Mouse (Mus musculus): ENCODE measurements around the gene Tmem199. TPM values are rescaled to one million over a fixed set of nuclear protein-coding genes. Genes with fewer than 3 reads are reported as not detected.

Gene Tmem199
- 10 to 100 TPM; 37.6 to 40.0 TPM for total RNA-seq (2023)

DNA sequence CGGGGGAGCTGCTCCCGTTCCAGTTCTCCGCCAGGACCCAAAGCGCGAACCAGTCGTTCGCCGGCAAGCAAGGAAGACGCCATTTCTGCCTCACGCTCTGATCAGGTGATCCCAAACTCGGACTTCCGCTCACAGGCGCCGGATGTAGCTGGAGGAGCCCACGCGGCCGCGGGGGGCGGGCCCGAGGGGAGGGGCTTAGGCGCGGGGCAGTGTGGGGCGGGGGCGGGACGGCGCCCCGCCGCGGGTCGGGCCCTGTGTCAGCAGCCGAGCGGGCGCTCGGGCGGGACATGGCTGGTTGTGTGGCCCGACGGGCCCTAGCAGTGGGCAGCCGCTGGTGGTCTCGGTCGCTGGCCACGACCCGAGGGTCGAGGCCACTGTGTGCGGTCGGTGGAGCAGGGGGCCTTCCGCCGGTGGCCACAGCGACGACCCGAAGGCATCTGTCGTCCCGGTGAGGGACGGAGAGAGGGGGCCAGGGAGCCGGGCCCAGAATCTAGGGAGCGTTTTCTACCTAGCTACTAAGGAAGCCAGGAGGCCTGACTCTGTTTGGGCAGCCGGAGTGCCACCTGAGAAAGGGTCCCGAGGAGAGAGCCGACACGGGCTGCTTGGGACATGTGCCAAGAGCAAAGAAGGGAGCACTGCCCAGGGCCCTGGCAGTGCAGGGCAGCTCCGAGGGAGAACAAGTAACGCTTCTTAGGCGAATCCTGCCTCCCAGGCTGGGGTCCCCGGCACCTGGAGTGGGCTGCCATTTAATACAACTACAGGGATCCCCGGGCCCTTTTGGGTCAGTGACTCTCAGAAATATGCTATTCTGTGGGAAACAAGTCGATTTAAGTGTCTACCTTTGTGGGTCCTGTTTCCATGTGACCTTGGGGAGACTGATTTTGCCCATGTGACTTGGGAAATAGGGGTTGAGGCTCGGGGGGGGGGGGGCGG is at the start of gene Tmem199, which contains the start of gene Poldip2:
Gene Tmem199 (minus strand): TSS at position 148 of the 933 bp plus-strand sequence.
Gene Poldip2 (plus strand): TSS at position 169 of the 933 bp plus-strand sequence.

DNA sequence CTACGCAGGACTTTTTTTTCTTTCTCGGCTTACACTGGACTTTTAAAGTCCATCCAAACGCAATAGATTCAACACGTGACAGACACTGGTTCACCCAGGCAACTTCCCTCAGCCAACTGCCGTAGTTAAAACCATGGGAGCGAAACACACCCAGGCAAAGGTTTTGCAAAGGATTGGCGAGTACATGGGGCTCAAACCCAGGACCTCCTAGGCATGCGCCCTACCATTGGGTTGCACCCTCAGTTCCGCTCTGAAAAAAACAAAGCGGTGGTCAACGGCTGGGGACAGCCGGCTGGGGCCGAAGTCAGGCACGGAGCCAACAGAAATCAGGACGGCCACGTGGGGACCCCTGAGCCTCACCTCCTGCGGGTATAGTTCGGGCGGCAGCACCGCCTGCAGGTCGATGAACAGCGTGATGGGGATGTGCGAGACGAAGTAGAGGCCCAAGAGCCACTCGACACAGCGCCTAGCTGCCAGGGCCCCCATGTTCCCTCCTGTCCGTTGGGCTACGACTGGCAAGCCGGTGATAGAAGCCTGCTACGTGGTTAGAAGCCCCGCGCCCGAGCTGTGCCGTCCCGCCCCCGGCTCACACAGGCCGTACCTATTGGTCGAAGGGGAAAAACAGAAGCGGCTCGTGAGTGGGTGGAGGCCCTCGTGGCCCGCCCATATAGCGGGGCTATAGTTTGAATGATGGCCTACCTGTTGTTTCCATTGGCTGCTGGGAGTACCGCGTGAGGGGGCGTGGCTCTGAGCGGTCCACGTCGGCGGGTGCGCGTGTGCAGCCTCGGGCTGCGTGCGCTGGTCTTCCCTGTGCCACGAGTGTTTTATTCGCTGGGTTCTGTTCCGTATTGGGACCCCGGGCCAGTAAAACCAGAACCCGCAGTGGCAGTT is 38.4 kb upstream of the Tmem199 start, which contains the start of gene Tmem97:
Gene Tmem97 (minus strand): TSS at position 610 of the 891 bp plus-strand sequence.

DNA sequence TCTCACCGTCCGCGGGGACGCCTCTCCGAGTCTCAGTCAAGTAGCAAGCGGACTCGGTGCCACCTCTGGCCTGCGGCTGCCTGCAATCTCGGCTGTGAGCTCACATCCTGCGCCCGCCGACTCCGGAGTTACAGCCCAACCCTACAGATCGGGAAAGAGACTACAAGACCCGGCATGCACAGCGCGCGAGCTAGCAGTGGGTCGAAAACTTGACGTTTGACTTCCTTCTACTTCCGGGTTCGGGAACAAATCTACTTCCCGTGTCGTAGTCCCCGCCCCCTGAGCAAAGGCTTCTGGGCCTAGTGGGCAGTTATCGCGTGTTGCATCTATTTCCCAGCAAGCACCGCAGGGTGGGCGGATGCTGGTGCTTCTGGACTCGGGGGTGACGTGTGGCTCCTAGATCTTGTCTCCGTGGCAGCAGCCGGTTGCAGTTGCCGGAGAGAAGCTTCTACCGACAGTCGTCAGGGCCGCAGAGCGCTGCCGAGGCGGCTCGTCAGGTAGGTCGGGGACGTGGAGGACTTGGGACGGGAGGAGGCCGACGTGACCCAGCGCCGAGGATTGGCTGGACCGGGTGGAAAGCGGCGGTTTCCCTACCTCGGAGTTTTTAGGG is 24.2 kb upstream of the Tmem199 start, which contains the start of the genes Tnfaip1 and Ift20:
Gene Tnfaip1 (minus strand): TSS at position 253 of the 610 bp plus-strand sequence.
Gene Ift20 (plus strand): TSS at position 282 of the 610 bp plus-strand sequence.

DNA sequence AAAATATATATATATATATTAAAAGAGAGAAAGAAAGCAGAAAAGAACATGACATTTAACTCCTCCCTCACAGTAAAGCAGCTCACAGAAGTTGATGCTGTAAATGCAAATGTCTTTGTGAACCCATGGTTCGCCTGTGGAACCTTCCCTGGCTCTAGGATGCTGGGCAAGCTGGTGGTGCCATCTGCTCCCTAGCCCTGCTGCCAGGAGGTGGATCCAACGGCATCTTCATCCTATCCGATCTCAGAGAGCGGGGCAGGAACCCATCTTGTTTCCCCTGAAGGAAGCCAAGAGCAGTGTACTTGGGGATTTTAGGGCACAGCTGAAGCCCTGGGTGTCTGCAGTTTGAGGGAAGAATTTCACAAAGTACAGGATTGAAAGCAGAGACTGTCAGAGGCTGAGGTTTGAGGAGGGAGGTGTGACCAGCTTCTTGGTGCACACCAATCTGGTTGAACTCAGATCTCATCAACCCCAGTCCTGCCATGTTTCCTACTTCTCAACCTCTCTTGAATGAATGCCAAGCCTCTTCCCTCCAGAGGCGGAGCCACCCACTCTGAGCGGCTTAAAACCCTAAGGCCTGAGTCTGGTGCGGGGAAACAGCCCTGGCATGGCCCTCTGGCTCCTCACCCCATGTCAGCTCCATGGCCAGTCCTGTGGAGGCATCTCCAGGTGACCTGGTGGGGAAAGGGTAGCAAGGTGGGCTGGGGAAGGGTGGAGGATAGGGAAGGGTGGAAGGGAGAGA is 8.9 kb downstream of the Tmem199 start, which contains the start of gene Sebox:
Gene Sebox (plus strand): TSS at position 539 of the 742 bp plus-strand sequence.

DNA sequence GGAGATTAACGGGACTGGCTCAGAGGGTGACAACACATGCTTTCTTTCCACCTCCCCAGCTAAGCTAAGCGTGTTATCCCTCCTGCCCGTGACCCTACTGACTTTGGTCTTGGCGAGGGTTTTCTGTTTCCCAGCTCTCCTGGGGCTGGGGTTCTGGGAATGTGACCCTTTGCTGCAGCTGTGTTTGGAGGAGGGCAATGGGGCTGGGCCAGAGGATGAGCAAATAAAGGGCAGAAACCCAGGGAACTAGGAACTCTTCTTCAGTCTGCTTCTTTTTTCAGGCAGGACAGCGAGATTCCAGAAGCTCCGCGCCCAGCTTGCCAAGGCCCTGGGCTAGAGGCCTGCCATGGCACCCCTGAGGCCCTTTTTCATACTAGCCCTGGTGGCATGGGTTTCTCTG is 13.0 kb downstream of the Tmem199 start, which contains the start of gene Vtn:
Gene Vtn (plus strand): TSS at position 88 of the 400 bp plus-strand sequence.

DNA sequence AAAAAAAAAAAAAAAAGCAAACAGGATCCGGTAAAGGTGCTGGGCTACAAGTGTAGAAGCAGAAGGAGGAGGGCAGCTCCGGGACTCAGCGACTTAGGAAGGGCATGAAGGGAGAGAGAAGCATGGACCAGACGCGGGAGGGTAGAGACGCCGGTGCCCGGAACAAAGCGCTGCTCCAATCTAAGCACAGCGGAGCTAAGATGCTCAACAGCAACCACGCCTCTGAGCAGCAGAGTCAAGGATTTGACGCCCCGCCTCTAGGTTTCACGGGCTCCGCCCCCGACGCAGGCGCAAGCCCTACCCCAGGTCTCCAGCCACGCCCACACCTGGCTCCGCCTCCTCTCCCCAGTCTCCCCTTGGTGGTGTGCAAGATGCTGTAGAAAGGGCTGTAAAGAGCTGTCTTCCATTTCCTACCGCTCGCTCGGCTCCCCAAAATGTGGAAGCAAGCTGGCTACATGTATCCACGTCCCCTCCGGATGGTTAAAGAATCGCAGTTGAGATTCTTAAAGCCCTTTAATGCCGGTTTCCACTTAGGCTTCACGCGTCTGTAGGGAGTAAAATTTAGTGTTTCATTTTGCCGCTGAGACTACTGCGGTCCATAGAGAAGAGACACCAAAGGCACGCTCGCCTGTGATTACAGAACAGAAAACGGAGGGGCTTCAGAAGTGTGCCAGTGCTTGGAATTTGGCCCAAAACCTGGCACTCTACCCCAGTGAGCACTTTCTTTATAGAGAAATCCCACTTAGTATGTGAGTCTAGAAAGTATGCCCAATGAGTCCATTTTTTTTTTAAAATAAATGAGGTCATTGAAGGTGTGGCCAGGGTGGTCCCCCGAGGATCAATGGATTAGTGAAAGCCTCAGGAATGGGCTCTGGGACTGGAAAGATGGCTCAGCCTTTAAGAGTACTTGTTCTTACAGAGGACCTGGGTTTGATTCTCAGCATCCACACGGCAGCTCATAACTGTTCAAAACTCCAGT is 14.1 kb downstream of the Tmem199 start, which contains the start of gene Sarm1:
Gene Sarm1 (minus strand): TSS at position 211 of the 979 bp plus-strand sequence.

DNA sequence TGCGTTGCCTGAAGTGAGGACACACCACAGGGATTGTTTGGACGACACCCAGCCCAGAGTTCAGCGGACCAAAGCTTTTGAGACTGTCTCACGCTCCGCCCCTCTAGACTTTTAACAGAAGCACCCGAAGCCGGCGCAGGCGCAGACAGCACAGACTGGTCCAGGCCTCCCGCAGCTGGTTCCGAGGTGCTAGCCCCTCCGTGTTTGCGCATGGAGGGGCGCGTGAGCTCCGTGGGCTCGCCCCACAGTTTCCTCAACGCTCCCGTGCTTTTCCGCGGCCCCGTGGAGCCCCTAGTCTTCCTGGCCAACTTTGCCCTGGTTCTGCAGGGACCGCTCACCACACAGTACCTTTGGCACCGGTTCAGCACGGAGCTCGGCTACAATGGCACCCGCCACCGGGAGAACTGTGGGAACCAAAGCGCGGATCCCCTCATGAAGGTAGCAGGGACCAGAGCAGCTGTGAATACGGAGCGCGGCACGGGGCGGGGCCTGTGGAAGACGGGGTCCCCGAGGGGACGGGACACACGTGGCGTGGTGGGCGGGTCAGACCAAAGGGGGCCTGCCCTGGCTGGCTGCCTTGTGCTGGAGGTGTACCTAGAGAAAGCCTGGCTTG is 46.3 kb downstream of the Tmem199 start, which contains the start of gene Slc46a1:
Gene Slc46a1 (plus strand): TSS at position 130 of the 613 bp plus-strand sequence.

Other genes starting within 250 kb of the Tmem199 start
- 1 to 10 TPM; 2.7 to 4.4 TPM for gene BC030499, start 221.3 kb downstream of the Tmem199 start, total RNA-seq (2023)
- 1 to 10 TPM; 2.3 to 3.7 TPM for gene Spag5, start 210.6 kb downstream of the Tmem199 start, total RNA-seq (2023)
- gene Aldoc, start 189.2 kb downstream of the Tmem199 start, total RNA-seq (2023): 10 to 100 TPM; 45.7 to 48.3 TPM
- gene Pigs, start 183.8 kb downstream of the Tmem199 start, total RNA-seq (2023): 10 to 100 TPM; 58.7 to 61.3 TPM
- gene Unc119, start 168.7 kb downstream of the Tmem199 start, total RNA-seq (2023): 10 to 100 TPM; 58.2 to 68.7 TPM
- not detected for gene Foxn1, start 125.6 kb downstream of the Tmem199 start, total RNA-seq (2023)
- not detected for gene Slc13a2, start 90.0 kb downstream of the Tmem199 start, total RNA-seq (2023)
- under 1 TPM in 1 of 2 experiments, not detected in 1; 0.90 TPM for gene Slc46a1, start 46.5 kb downstream of the Tmem199 start, total RNA-seq (2023)
- 1 to 10 TPM; 2.5 to 2.9 TPM for gene Sarm1, start 14.4 kb downstream of the Tmem199 start, total RNA-seq (2023)
- not detected for gene Vtn, start 13.1 kb downstream of the Tmem199 start, total RNA-seq (2023)
- not detected for gene Sebox, start 8.7 kb downstream of the Tmem199 start, total RNA-seq (2023)
- 10 to 100 TPM; 41.5 to 53.0 TPM for gene Poldip2, start within 50 bp of the Tmem199 start, total RNA-seq (2023)
- 10 to 100 TPM; 16.6 to 19.0 TPM for gene Tnfaip1, start 24.2 kb upstream of the Tmem199 start, total RNA-seq (2023)
- 10 to 100 TPM; 32.9 to 33.5 TPM for gene Ift20, start 24.2 kb upstream of the Tmem199 start, total RNA-seq (2023)
- gene Tmem97, start 38.6 kb upstream of the Tmem199 start, total RNA-seq (2023): 1 to 10 TPM; 5.5 to 6.2 TPM
- 10 to 100 TPM; 24.4 to 25.4 TPM for gene Nlk, start 185.2 kb upstream of the Tmem199 start, total RNA-seq (2023)
- 10 to 100 TPM; 12.5 to 15.4 TPM for gene Ccnq, start 239.6 kb upstream of the Tmem199 start, total RNA-seq (2023)

Measured in B cell, adult 67 days (primary cell).